Mouse (Mus musculus) megakaryocyte progenitor cell, adult 5-6 weeks (primary cell): ENCODE results near the gene Tex38. TPM values are rescaled to one million over a fixed set of nuclear protein-coding genes. Genes with fewer than 3 reads are reported as not detected.

Experiments used
- ATAC-seq: replicated peaks from 2 replicates; pipeline ENCODE4 v1.8.0; 2016; ENCODE audit warnings: mild to moderate bottlenecking, moderate TSS enrichment, inconsistent platforms; ENCODE audit not compliant: poor library complexity
- total RNA-seq, 2 experiments: library from RNA; stranded (forward) in 1 of 2; stranded (reverse) in 1 of 2; fragments of 157-497, 149-512 nt in 1 of 2; fragments of 200-1000 nt in 1 of 2; gene quantifications; 2 replicates each; pipeline versions ENCODE4 v1.2.3 to v1.2.4; 2015 to 2017

Tex38 gene
- total RNA-seq (2015) (not detected in 2 replicates), total RNA-seq (2017) (not detected in 2 replicates)

GRCm38 (mm10) chr4:115780918-115781317 is at the start of gene Tex38:
TSS of gene Tex38 (minus strand) at chr4:115781018.
- ATAC-seq: no peak

DNA sequence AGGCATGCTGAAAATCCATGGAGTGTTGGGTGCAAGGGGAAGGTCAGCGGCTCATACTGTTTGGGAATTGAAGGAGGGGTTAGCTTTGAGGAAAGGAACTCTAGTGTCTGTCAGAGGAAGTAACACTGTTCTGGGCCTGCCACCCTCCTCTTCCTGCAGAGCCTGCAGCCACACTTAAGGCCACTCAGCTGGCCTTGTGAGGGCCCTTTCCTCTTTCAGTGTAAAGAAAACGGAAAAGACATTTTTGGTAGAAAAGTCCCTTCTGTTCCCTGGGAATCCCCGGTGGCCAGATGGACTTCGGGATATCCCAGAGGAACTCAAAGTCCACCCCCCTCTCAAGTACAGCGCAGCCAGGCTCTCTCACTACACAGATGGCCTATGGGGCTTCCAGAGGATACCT is 49.7 kb upstream of the Tex38 start:
- no peak for ATAC-seq

GRCm38 (mm10) chr4:115828572-115828902 is 47.7 kb upstream of the Tex38 start:
- no peak for ATAC-seq

DNA sequence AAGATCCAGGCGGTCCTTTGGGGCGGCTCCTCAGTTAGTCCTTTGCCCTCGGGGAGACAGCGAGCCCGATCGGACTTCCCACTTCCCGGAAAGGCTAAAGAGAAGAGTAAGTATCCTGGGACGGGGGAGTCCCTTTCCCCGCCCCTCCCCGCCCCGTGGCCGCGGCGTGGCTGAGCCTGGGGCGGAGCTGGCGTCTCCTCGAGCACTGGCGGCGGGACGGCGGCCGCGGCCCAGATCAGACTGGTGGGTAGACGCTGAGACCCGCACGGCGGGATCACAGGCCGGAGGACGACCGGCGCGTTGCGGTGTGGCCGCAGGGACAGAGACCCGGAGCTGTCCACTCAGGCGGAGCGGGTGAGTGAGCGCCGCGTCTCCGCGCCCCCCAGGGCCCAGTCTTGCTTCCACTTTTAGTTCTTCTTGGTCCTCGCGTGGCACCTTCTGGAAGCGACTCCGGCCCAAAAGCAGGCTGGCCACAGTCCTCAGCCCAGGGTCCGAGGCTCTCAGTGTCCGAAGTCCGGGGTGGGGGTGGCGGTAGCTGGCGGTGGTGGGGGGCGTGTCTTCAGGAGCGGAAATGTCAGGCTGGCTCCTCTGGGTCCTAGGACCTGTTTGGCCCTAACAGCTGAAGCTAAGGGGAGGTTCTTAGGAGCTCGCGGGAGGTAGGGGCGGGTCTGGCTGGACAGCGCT is 47.2 kb upstream of the Tex38 start, which contains the start of gene Mob3c:
Gene Mob3c, plus strand, starts transcription at position 205 of the 684 bp plus-strand sequence.
- ATAC-seq: peak; percentile 74

- ATAC-seq: peak; percentile 4; the same call in 1 of the 2 replicates
These were observed 46.7 kb upstream of the Tex38 start for GRCm38 (mm10) chr4:115827535-115827887.

- ATAC-seq: no peak
These were observed 46.2 kb upstream of the Tex38 start for GRCm38 (mm10) chr4:115827066-115827465.

- ATAC-seq: peak; percentile 47
These were observed 44.5 kb upstream of the Tex38 start for GRCm38 (mm10) chr4:115825271-115825670.

GRCm38 (mm10) chr4:115824178-115824577 is 43.4 kb upstream of the Tex38 start:
- ATAC-seq: no peak

GRCm38 (mm10) chr4:115821928-115822327 is 41.1 kb upstream of the Tex38 start:
- ATAC-seq: peak; percentile 24

GRCm38 (mm10) chr4:115821431-115821830 is 40.6 kb upstream of the Tex38 start:
- ATAC-seq: no peak

- ATAC-seq: no peak
These were observed 40.1 kb upstream of the Tex38 start for GRCm38 (mm10) chr4:115820944-115821343.

- no peak for ATAC-seq
These were observed 39.4 kb upstream of the Tex38 start for GRCm38 (mm10) chr4:115820199-115820598.

DNA sequence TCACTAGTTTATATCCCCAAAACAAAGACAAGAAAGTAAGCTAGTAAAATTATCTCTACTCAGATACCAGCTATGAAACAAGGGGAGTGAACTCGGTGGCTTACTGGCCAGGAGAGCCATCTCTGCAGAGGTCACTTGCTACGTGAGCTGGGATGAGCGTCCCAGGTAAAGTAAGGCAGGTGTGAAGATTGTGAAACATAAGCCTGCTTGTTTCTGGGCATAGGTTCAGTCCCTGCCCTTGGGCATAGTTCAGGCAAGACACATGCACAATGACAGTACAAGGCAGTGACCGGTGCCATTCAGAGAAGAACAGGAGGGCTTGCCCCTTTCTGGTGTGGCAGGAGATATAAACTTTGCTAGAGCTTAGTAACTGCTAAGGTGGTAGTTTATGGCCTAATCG is 34.8 kb upstream of the Tex38 start:
- no peak for ATAC-seq

DNA sequence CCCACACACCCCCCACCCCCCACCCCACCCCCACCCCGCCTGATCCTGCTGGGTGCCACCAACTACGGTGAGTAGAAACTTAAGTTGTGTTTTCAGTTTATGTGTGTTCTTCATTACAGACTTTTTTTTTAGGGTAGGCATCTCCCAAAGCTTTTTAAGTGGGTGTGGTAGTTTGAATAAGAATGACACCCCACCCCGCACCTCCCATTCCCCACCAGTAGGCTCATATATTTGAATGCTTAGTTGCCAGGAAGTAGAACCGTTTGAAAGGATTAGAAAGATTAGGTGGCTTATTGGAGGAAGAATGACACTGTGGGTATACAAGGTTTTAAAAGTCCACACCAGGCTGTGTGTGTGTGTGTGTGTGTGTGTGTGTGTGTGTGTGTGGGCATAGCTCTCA is 31.5 kb upstream of the Tex38 start:
- ATAC-seq: no peak

DNA sequence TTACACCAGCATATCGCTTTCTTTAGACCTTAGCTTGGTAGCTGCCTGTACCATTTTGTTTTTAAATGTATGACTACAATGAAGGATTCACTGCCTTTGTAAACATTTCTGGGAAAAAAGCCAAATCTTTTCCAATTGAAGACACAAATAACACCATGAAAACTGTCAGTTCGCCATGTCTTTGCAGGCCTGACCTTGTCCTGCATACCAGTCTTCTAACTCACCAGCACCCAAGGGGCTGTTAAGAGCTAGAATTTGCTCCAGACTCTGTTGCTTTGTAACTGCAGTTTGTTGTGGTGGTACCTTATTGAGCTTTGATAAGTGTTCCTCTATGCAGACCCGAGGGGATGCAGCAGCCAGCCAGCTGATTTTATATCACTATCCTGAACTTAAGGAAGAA is 19.2 kb upstream of the Tex38 start:
- no peak for ATAC-seq

DNA sequence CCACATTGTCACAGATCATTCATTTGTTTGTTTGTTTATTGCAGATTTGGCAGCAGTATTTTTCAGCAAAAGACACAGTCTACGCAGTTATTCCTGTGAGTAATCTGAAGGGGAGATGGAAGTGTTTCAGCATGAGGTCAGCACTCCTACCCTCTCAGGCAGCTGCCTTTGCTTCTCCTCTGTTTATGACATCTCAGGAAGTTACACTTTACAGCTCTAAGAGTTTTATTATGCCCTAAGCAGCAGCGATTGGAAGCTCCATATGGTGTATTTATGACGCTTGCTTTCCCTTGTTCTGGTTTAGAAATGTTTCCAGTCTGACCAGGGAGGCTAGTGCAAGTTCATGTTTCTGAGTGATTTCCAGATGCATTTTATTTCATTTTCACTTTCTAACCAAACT is 14.5 kb upstream of the Tex38 start:
- ATAC-seq: no peak

DNA sequence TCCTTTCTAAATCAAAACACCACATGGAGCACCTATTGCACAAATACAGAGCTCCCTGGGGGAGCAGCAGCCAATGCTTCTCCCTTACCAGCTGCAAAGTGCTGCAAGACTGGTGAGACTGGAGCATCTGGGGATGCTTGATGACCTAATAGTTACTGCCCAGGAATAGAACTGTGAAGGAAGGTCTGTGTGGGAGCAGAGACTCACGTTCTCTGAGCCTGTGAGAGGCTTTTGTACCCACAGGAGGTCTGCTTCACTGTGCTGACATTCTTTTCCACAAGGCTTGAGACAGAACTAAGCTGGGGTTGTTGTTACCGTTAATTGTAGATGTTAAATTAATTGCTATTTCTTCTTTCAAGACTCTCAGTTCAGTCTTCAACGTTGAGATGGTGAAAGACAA is 10.0 kb upstream of the Tex38 start:
- no peak for ATAC-seq

DNA sequence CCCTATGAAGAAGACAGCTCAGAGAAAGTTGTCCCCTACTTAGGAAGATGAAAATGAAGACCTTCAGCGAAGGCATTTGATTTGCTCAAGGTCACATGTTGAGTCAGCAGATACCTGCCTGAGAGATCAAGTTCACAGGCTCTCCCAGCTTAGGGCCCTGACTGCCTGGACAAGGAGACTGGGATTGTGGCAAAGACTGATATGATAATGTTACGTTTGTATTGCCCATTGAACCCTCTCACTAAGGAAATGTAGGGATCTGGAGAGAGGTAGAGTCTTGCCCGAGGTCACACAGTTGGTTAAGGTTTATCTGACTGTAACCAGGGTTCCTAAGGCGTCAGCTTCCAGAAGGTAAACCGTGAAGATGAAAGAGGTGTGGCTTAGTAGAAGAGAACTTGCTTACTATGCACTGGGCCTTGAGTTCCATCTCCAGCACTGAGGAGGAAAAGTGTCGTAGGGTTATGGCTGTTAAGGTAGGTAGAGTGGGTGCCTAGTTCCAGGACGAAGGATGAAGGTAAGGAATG is 4.8 kb upstream of the Tex38 start:
- peak; percentile 41 for ATAC-seq

- ATAC-seq: peak; percentile 85
These were observed 4.1 kb upstream of the Tex38 start, which contains the start of gene Atpaf1 for GRCm38 (mm10) chr4:115784769-115785510. TSS of gene Atpaf1 (plus strand) at chr4:115784812.

GRCm38 (mm10) chr4:115782026-115782805 is 1.4 kb upstream of the Tex38 start:
- ATAC-seq: no peak

GRCm38 (mm10) chr4:115780269-115780668 is 549 bp downstream of the Tex38 start:
- no peak for ATAC-seq
